Mouse (Mus musculus) midbrain, embryonic 16.5 days (tissue): ENCODE measurements around the gene Gm15319. TPM values are rescaled to one million over a fixed set of nuclear protein-coding genes. Genes with fewer than 3 reads are reported as not detected.
"Not testable (repeated sequence)": the region's sequence is repeated elsewhere in the genome, so short reads cannot be mapped to it uniquely, and the experiment has no call there.

Source experiments
- ATAC-seq: fragments of 200-750 bp; cut with Nextera tagmentation; 2 replicates; pipeline ENCODE4 v1.8.0; 2017; ENCODE audit warnings: moderate TSS enrichment
- H3K27ac ChIP-seq: fragments of 300-500 bp; sonication (generic); 2 replicates; pipeline ENCODE4 v1.5.1; 2014; ENCODE audit warnings: mild to moderate bottlenecking, low read length, mixed read lengths
- H3K27me3 ChIP-seq: fragments of 300-500 bp; sonication (generic); 2 replicates; pipeline ENCODE4 v1.6.1; 2014; ENCODE audit warnings: low read depth, low read length, mixed read lengths; ENCODE audit not compliant: control insufficient read depth, insufficient read depth
- H3K36me3 ChIP-seq: fragments of 300-500 bp; sonication (generic); 2 replicates; pipeline ENCODE4 v1.6.1; 2014; ENCODE audit warnings: mild to moderate bottlenecking, low read length, moderate library complexity, mixed read lengths; ENCODE audit not compliant: control insufficient read depth, insufficient read depth
- H3K4me1 ChIP-seq: fragments of 300-500 bp; sonication (generic); 2 replicates; pipeline ENCODE4 v1.6.1; 2014; ENCODE audit warnings: mild to moderate bottlenecking, low read length, mixed read lengths; ENCODE audit not compliant: control insufficient read depth, insufficient read depth
- H3K4me2 ChIP-seq: fragments of 300-500 bp; sonication (generic); 2 replicates; pipeline ENCODE4 v1.6.1; 2014; ENCODE audit warnings: mild to moderate bottlenecking, low read length, mixed read lengths
- H3K4me3 ChIP-seq: fragments of 300-500 bp; sonication (generic); 2 replicates; pipeline ENCODE4 v1.5.1; 2014; ENCODE audit warnings: low read depth, mild to moderate bottlenecking, low read length, moderate library complexity, mixed read lengths
- H3K9ac ChIP-seq: fragments of 300-500 bp; sonication (generic); 2 replicates; pipeline ENCODE4 v1.6.1; 2014; ENCODE audit warnings: low read depth, low read length, mixed read lengths
- H3K9me3 ChIP-seq: fragments of 300-500 bp; sonication (generic); replicated peaks from 2 replicates; pipeline ENCODE4 v1.6.1; 2014; ENCODE audit warnings: mild to moderate bottlenecking, low read length, mixed read lengths; ENCODE audit not compliant: control insufficient read depth, poor library complexity, severe bottlenecking
- WGBS: fragments of 180-500 bp; shearing (Covaris S2); extraction: QIAGEN DNeasy Blood & Tissue Kit; methylation state at CpG from one replicate; pipeline ENCODE4 v1.1.7; 2014; 5-methylcytosine and 5-hydroxymethylcytosine counted together
- polyA plus RNA-seq: library from polyadenylated mRNA; unstranded; fragments of >200 nt; fragmentation: Nextera tagmentation; extraction: Ambion mirVana; gene quantifications from 2 replicates; pipeline ENCODE4 v1.2.1, GENCODE M21; 2015

Gene Gm15319
- polyA plus RNA-seq, 1 experiment from 2014 or later, result not detected

DNA sequence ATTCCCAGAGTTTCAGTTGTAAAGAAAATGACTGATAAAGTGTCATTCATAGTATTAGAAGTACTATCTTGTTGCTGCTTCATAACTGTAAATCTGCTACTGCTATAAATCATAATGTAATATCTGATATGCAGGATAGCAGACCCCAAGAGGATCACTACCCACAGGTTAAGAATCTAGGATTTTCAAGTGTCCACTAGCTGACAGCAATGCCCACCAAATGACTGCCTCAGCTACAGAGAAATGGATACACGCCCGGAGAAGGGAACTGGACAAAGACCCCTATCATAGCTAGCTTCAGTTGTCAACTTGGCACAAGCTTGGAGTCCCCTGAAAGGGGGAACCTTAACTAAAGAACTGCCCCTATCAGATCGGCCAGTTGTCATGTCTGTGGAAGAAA lies 18.6 kb upstream of the Gm15319 start:
- H3K36me3 ChIP-seq, H3K9ac ChIP-seq, H3K27ac ChIP-seq, H3K9me3 ChIP-seq, H3K4me2 ChIP-seq, H3K4me3 ChIP-seq, H3K27me3 ChIP-seq, ATAC-seq, H3K4me1 ChIP-seq: not testable (repeated sequence)
- WGBS, result 89% methylated on average over 2 of the region's 3 CpGs

DNA sequence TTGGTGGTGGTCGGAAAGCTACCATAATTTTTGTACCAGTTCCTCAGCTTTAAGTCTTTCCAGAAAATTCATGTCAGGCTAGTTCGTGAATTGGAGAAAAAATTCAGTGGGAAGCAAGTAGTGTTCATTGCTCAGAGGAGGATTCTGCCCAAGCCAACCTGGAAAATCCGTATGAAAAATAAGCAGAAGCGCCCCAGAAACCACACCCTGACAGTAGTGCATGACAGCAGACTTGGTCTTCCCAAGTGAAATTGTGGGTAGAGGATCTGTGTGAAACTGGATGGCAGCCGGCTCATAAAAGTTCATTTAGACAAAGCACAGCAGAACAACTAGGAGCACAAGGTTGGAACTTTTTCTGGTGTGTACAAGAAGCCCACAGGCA lies 18.2 kb upstream of the Gm15319 start:
- H3K36me3 ChIP-seq, H3K4me1 ChIP-seq, H3K4me2 ChIP-seq, H3K27me3 ChIP-seq, H3K4me3 ChIP-seq, ATAC-seq, H3K27ac ChIP-seq, H3K9me3 ChIP-seq, H3K9ac ChIP-seq: not testable (repeated sequence)
- no CpG with 5 or more reads among the region's 5 CpGs for WGBS

DNA sequence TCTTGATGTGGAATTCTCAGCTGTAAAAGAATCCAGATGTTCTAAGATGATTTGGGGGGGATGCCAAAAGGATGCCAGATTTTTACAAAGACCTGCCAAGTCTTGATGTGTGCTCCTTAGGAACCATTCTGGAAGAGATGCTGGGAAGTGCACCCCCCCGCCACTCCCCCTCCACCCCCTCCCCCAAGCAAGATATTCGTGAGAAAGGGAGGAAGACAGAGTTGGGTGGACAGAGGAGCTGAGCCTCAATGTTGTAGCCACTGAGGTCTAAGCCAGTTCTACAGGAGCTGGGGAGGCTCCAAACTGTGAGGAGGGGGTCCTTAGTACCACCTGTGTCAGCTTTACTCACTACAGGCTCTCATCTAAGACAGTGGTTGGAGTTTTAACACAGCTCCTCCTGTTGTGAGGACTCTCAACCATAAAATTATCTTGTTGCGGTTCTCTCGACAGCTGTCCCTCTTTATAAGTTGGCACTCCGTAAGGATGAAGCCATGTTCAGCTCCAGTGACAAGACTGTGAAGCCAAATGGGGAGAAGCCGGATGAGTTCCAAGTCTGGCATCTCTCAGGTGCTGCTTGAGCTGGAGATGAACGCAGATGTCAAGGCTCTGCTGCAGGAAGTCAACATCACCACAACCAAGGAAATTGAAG lies 17.7 kb upstream of the Gm15319 start:
- not testable (repeated sequence) for H3K36me3 ChIP-seq, H3K9ac ChIP-seq, H3K27ac ChIP-seq, H3K4me2 ChIP-seq, H3K9me3 ChIP-seq, H3K27me3 ChIP-seq, H3K4me1 ChIP-seq, H3K4me3 ChIP-seq
- 88% methylated on average over 7 of the region's 7 CpGs for WGBS
- ATAC-seq, result peak; percentile 62

DNA sequence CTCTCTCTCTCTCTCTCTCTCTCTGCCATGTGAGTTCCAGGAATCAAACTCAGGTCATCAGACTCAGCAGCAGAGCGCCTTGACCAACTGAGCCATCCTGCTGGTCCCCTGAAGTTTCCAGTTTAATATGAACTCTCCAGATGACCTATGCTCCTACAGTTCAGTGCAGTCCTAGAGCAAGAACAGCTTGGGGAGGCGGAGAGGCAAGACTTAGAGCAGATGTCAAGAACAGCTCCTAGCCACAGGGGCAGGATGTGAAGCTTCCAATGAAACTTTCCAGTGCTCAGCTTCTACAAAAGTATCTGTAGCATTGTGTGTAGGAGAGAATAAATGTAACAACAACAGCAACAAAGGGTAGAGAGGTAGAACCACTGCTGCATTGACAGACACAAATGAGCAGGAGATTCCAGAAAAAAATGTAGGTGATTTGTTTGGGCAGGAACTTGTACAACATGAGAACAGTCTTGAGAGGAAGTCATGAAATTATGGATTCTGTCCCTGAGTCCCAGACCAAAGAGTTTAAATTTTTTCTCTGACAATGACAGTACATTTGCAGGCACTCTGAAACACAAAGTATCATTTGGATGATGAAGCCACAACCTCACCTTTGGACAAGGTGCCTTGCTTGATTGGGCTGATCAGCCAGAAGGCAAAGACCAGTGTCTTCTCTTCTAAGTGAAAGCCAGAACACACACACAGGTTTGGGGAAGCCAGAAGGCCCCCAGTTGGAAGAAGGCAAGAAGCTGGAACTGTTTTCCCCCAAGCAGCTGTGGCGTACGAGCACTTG lies 16.8 kb upstream of the Gm15319 start:
- H3K36me3 ChIP-seq, H3K27ac ChIP-seq, H3K9me3 ChIP-seq, H3K9ac ChIP-seq, H3K4me1 ChIP-seq, H3K4me3 ChIP-seq, H3K27me3 ChIP-seq, H3K4me2 ChIP-seq, ATAC-seq: not testable (repeated sequence)
- WGBS, result no CpG with 5 or more reads among the region's 4 CpGs

DNA sequence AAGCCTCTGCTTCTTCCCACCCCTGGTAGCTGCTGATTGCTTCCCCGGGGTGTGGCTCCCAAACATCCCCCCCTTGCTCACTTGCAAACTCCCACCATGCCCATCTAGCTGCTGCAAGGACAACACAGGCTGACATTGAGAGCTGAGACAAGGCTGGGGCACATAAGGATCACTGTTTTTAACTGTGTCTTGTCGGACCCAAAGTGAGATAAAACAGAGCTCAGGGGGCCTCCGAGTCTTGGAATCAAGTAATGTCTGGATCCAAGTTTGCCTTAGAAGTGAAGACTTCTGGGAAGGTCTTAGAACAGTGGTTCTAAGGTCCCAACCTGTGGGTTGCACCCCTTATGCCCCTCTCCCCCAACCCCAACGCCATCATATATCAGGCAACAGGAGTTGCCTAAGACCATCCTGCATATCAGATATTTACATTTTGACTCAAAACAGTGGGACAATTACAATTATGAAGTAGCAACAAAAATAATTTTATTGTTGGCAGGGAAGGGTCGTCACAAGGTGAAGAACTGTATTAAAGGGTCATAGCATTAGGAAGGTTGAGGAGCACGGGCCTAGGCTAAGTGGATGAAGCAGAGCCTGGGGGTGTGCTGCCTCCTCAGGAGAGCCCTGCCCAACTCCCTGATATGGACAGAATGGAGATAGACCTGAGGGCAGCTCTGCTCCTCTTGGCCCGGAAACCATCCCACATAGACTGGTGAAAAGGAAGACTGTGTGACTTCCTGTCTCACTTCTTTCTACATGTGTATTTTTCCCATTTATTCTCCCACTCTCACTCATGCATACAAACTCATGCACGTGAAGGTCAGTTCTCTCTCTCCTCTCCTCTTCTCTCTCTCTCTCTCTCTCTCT lies 16.0 kb upstream of the Gm15319 start:
- WGBS, result 89% methylated on average over 3 of the region's 8 CpGs
- H3K9ac ChIP-seq, H3K4me1 ChIP-seq, H3K4me2 ChIP-seq, H3K4me3 ChIP-seq, H3K27ac ChIP-seq, H3K36me3 ChIP-seq, H3K27me3 ChIP-seq, H3K9me3 ChIP-seq: not testable (repeated sequence)
- ATAC-seq, result peak; percentile 75; the same call in 1 of the 2 replicates

DNA sequence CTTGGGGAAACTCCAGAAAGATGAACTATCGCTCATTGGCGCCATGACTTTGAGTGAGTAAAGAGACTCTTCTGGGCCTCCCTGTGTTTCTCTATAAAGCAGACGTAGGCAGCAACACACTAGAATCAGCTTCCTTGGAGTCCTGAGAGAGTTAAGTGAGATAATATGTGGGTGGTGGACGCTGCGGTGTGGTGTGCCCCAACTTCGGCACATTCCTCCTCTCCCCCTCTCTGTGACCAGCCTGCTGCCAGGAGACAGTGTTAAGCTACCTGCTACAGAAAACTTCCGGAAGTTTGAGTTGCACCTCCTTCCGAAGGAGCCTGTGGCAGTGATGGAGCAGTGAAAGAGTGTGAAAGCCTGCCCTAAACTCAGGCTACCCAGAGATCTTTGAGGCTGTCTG lies 15.3 kb upstream of the Gm15319 start:
- H3K36me3 ChIP-seq, H3K9ac ChIP-seq, H3K4me1 ChIP-seq, H3K9me3 ChIP-seq, H3K4me3 ChIP-seq, H3K27ac ChIP-seq, H3K4me2 ChIP-seq, H3K27me3 ChIP-seq, ATAC-seq: not testable (repeated sequence)
- whole genome bisulfite sequencing, result 92% methylated on average over 5 of the region's 8 CpGs

DNA sequence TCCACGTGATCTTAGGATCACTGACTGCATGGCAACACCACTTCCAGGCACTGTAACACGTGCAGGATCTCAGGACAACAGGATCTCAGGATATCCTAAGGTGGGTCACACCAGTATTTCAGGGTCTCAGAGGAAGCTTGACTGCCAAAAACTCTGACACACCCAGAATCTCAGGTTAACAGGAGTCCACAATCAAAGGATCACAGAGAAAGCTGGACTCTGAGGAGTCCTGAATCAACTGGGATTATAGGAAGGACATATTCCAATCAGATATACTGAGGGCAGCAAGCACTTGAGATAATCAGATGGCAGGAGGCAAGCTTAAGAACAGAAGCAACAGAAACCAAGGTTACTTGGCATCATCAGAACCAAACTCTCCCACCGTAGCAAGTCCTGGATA lies 12.7 kb upstream of the Gm15319 start:
- not testable (repeated sequence) for H3K9ac ChIP-seq, H3K4me1 ChIP-seq, ATAC-seq, H3K27me3 ChIP-seq, H3K4me3 ChIP-seq, H3K27ac ChIP-seq, H3K9me3 ChIP-seq, H3K4me2 ChIP-seq, H3K36me3 ChIP-seq
- no CpG with 5 or more reads among the region's 3 CpGs for WGBS

DNA sequence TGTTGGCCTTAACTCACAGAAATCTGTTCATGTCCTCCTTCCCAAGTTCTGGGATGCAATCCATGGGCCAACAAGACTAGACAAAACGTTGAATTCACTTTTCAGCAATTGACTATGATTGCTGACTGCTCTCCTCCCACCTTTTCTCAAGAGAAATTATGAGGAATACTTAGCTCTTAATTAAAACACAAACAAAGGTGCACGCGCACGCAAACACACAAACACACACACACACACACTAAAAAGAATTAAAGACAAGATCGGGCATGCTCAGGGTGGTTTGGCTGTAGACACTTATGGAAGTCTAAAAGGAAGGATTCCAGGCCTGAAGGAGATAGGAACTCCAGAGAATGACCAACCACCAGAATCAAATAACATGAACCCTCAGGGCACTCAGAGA lies 6.6 kb downstream of the Gm15319 start:
- H3K4me2 ChIP-seq, ATAC-seq: not testable (repeated sequence)
- 80% methylated on average over 5 of the region's 5 CpGs for WGBS

DNA sequence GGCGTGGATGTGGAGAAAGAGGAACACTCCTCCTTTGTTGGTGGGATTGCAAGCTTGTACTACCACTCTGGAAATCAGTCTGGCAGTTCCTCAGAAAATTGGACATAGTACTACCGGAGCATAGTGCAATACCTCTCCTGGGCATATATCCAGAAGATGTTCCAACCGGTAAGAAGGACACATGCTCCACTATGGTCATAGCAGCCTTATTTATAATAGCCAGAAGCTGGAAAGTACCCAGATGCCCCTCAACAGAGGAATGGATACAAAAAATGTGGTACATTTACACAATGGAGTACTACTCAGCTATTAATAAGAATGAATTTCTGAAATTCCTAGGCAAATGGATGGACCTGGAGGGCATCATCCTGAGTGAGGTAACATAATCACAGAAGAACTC lies 9.4 kb downstream of the Gm15319 start:
- H3K4me1 ChIP-seq, H3K36me3 ChIP-seq, H3K9me3 ChIP-seq, H3K9ac ChIP-seq, H3K27me3 ChIP-seq, ATAC-seq, H3K27ac ChIP-seq, H3K4me3 ChIP-seq, H3K4me2 ChIP-seq: not testable (repeated sequence)
- 92% methylated on average over 1 of the region's 3 CpGs for WGBS

More for the DNA sequence above, 6.6 kb downstream of the Gm15319 start:
- H3K36me3 ChIP-seq, H3K27me3 ChIP-seq, H3K27ac ChIP-seq, H3K9me3 ChIP-seq, H3K4me3 ChIP-seq, H3K4me1 ChIP-seq, H3K9ac ChIP-seq: not testable (repeated sequence)
